Mouse (Mus musculus): ENCODE results near the gene Spesp1. TPM values are rescaled to one million over a fixed set of nuclear protein-coding genes. Genes with fewer than 3 reads are reported as not detected.
A peak's percentile ranks its signal among the peaks of the same experiment; 100 is the strongest.

Gene Spesp1
- polyA plus RNA-seq, 1 experiment: not detected

GRCm38 (mm10) chr9:62246380-62246942 is 35.5 kb downstream of the Spesp1 start:
- no peak overlapping the region for H3K27ac ChIP-seq (ENCODE audit: insufficient read depth, low read depth, low read length)
- WGBS: 51% methylated on average over 4 of the region's 4 CpGs
- H3K36me3 ChIP-seq (ENCODE audit: control insufficient read depth, insufficient read depth, low read length): no peaks in the 10 kb centered on the region
- TF ChIP-seq CTCF (IDR thresholded peaks at IDR 0.05; ENCODE audit: extremely low read depth, insufficient read length, insufficient replicate concordance, low read depth, low read length) (no peak), POLR2A (IDR thresholded peaks at IDR 0.05; ENCODE audit: low read depth, low read length) (no peak)
- H3K27me3 ChIP-seq (ENCODE audit: control insufficient read depth, insufficient read depth, low read length): no peaks in the 10 kb centered on the region
- H3K4me3 ChIP-seq (ENCODE audit: low read depth, low read length): no peak overlapping the region
- 0 out of 2 replicates have a peak, but pooled peaks cover 6% of the 10 kb centered on the region for H3K4me1 ChIP-seq (ENCODE audit: control insufficient read depth, insufficient read depth, insufficient read length, low read length)

- H3K4me1 ChIP-seq (ENCODE audit: control insufficient read depth, insufficient read depth, insufficient read length, low read length): 0 out of 2 replicates have a peak, but pooled peaks cover 6% of the 10 kb centered on the region
- TF ChIP-seq POLR2A (IDR thresholded peaks at IDR 0.05; ENCODE audit: low read depth, low read length): no peak
- peak; percentile 36; the same call in 1 of the 2 replicates for TF ChIP-seq CTCF (IDR thresholded peaks at IDR 0.05; ENCODE audit: extremely low read depth, insufficient read length, insufficient replicate concordance, low read depth, low read length)
- no peaks in the 10 kb centered on the region for H3K36me3 ChIP-seq (ENCODE audit: control insufficient read depth, insufficient read depth, low read length)
- H3K4me3 ChIP-seq (ENCODE audit: low read depth, low read length): no peak overlapping the region
- H3K27ac ChIP-seq (ENCODE audit: insufficient read depth, low read depth, low read length): no peak overlapping the region
- WGBS: 36% methylated on average over 17 of the region's 17 CpGs
- H3K27me3 ChIP-seq (ENCODE audit: control insufficient read depth, insufficient read depth, low read length): no peaks in the 10 kb centered on the region
Measured at GRCm38 (mm10) chr9:62245612-62246379, 36.2 kb downstream of the Spesp1 start.

GRCm38 (mm10) chr9:62244612-62245010 is 37.4 kb downstream of the Spesp1 start:
- Histone ChIP-seq H3K27me3 (ENCODE audit: control insufficient read depth, insufficient read depth, low read length) (no peaks in the 10 kb centered on the region), H3K27ac (ENCODE audit: insufficient read depth, low read depth, low read length) (no peak overlapping the region), H3K4me1 (ENCODE audit: control insufficient read depth, insufficient read depth, insufficient read length, low read length) (0 out of 2 replicates have a peak, but pooled peaks cover 6% of the 10 kb centered on the region), H3K4me3 (ENCODE audit: low read depth, low read length) (no peak overlapping the region), H3K36me3 (ENCODE audit: control insufficient read depth, insufficient read depth, low read length) (no peaks in the 10 kb centered on the region)
- TF ChIP-seq POLR2A (IDR thresholded peaks at IDR 0.05; ENCODE audit: low read depth, low read length) (no peak), CTCF (IDR thresholded peaks at IDR 0.05; ENCODE audit: extremely low read depth, insufficient read length, insufficient replicate concordance, low read depth, low read length) (no peak)
- 33% methylated on average over 3 of the region's 3 CpGs for WGBS

GRCm38 (mm10) chr9:62243991-62244611 is 37.9 kb downstream of the Spesp1 start:
- Histone ChIP-seq H3K4me1 (ENCODE audit: control insufficient read depth, insufficient read depth, insufficient read length, low read length) (0 out of 2 replicates have a peak, but pooled peaks cover 6% of the 10 kb centered on the region), H3K27ac (ENCODE audit: insufficient read depth, low read depth, low read length) (no peak overlapping the region), H3K36me3 (ENCODE audit: control insufficient read depth, insufficient read depth, low read length) (no peaks in the 10 kb centered on the region), H3K4me3 (ENCODE audit: low read depth, low read length) (peak overlapping the region; percentile 1; the same call in 1 of the 2 replicates), H3K27me3 (ENCODE audit: control insufficient read depth, insufficient read depth, low read length) (no peaks in the 10 kb centered on the region)
- TF ChIP-seq POLR2A (IDR thresholded peaks at IDR 0.05; ENCODE audit: low read depth, low read length): no peak
- peak; percentile 85; the same call in 1 of the 2 replicates for TF ChIP-seq CTCF (IDR thresholded peaks at IDR 0.05; ENCODE audit: extremely low read depth, insufficient read length, insufficient replicate concordance, low read depth, low read length)
- 38% methylated on average over 19 of the region's 19 CpGs for WGBS

DNA sequence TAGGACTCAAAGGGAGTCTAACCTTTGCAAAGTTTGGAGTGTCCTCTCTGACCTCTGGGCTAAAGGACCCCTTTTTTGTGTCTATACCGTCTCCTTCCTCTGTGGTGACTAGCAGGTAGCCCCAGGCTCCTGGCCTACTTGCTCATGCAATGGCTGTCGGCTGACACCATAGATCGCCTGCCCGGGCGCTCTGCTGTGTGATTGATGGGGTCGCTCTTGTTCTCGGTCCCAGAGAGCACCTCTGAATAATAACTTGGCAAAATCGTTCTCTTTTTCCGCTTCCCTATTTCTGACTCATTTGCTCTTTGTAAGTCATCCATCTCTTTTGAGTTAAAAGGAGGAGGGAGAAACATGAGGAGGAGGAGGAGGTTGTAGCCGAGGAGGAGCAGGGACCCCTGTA is 42.0 kb downstream of the Spesp1 start:
- Histone ChIP-seq H3K4me1 (ENCODE audit: control insufficient read depth, insufficient read depth, insufficient read length, low read length) (0 out of 2 replicates have a peak, but pooled peaks cover 6% of the 10 kb centered on the region), H3K4me3 (ENCODE audit: low read depth, low read length) (no peak overlapping the region), H3K27ac (ENCODE audit: insufficient read depth, low read depth, low read length) (no peak overlapping the region), H3K36me3 (ENCODE audit: control insufficient read depth, insufficient read depth, low read length) (no peaks in the 10 kb centered on the region), H3K27me3 (ENCODE audit: control insufficient read depth, insufficient read depth, low read length) (no peaks in the 10 kb centered on the region)
- 77% methylated on average over 10 of the region's 10 CpGs for WGBS
- TF ChIP-seq CTCF (IDR thresholded peaks at IDR 0.05; ENCODE audit: extremely low read depth, insufficient read length, insufficient replicate concordance, low read depth, low read length) (no peak), POLR2A (IDR thresholded peaks at IDR 0.05; ENCODE audit: low read depth, low read length) (no peak)

GRCm38 (mm10) chr9:62237381-62237980 is 44.5 kb downstream of the Spesp1 start:
- WGBS: 68% methylated on average over 9 of the region's 9 CpGs
- H3K27ac ChIP-seq (ENCODE audit: insufficient read depth, low read depth, low read length): no peak overlapping the region
- H3K4me3 ChIP-seq (ENCODE audit: low read depth, low read length): no peak overlapping the region
- no peaks in the 10 kb centered on the region for H3K4me1 ChIP-seq (ENCODE audit: control insufficient read depth, insufficient read depth, insufficient read length, low read length)
- TF ChIP-seq CTCF (IDR thresholded peaks at IDR 0.05; ENCODE audit: extremely low read depth, insufficient read length, insufficient replicate concordance, low read depth, low read length): no peak
- no peak for TF ChIP-seq POLR2A (IDR thresholded peaks at IDR 0.05; ENCODE audit: low read depth, low read length)
- H3K36me3 ChIP-seq (ENCODE audit: control insufficient read depth, insufficient read depth, low read length): no peaks in the 10 kb centered on the region
- H3K27me3 ChIP-seq (ENCODE audit: control insufficient read depth, insufficient read depth, low read length): no peaks in the 10 kb centered on the region
